10 mouse cellular contexts compared by ENCODE assay signal in the genomic region with DNA sequence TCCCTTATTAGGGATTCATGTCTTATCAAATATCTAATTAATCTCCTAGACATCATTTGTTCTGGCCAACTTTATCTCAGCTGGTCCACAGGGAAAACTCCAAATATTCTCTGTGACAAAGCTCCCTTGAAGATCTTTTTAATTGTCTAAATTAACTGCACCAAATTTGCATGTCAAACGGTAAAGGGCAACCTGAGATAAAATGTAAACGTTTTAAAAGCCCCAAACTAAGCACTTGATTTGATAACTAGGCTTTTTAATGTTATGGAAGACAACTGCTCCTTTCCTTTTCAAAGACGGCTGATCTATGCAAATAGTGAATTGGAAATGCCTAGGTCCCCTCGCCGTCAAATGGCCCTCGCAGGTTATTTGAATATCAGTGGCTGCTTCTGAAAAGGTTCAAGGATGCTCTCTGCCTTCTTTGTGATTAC. TPM values are rescaled to one million over a fixed set of nuclear protein-coding genes. Genes with fewer than 3 reads are reported as not detected.
DNase-seq lines count a peak whose midpoint lies in the region; ATAC-seq and TF ChIP-seq lines count a peak whose summit lies in the region.
"Had no signal": no experiment of that assay in that cellular context is flagged by ENCODE, and none has a peak within 500 bp of the region (broad histone marks: within the 10 kb centered on the region; RNA-seq: fewer than 3 reads in every experiment).

No protein-coding gene starts in this region.

- H3K4me1 ChIP-seq in neural tube, embryonic 15.5 days = peaks cover 51% of the 10 kb centered on the region
- peaks cover 66% of the 10 kb centered on the region for H3K4me1 ChIP-seq in embryonic facial prominence, embryonic 13.5 days
- peaks cover 59% of the 10 kb centered on the region for H3K4me1 ChIP-seq in neural tube, embryonic 13.5 days (replicated peaks)

- no peak for ATAC-seq in neural tube, embryonic 15.5 days (ENCODE audit: low FRiP score)
- no peak for ATAC-seq in embryonic facial prominence, embryonic 13.5 days (ENCODE audit: insufficient number of reproducible peaks, insufficient read depth, low FRiP score, low TSS enrichment, low read depth)
- ATAC-seq in neural tube, embryonic 13.5 days (ENCODE audit: low read depth) = no peak

- peak; percentile 42 for DNase-seq in neural tube, embryonic 10.5 days (ENCODE audit: extremely low spot score, low spot score)
- DNase-seq in induced T-regulatory cell, adult 2 months (ENCODE audit: low read depth) = peak; percentile 51
- no peak for DNase-seq in kidney, adult 8-10 months
- DNase-seq in layer of hippocampus, adult 9-11 months = no peak
- DNase-seq in layer of hippocampus, adult 2 months (ENCODE audit: low spot score in 2 of 2) = no peak
- DNase-seq: cerebellum, adult 2 months had no signal

- H3K9me3 ChIP-seq in neural tube, embryonic 15.5 days (replicated peaks) = no peaks in the 10 kb centered on the region
- H3K9me3 ChIP-seq in embryonic facial prominence, embryonic 13.5 days = no peaks in the 10 kb centered on the region
- no peaks in the 10 kb centered on the region for H3K9me3 ChIP-seq in neural tube, embryonic 13.5 days
- H3K9me3 ChIP-seq: heart, embryonic 13.5 days had no signal

- no peak overlapping the region for H3K27ac ChIP-seq in neural tube, embryonic 15.5 days (replicated peaks)
- H3K27ac ChIP-seq in embryonic facial prominence, embryonic 13.5 days = no peak overlapping the region
- no peak overlapping the region for H3K27ac ChIP-seq in neural tube, embryonic 13.5 days (replicated peaks)
- no peak overlapping the region for H3K27ac ChIP-seq in layer of hippocampus, adult 2 months
- H3K27ac ChIP-seq: heart, embryonic 13.5 days had no signal

- no peaks in the 10 kb centered on the region for H3K36me3 ChIP-seq in neural tube, embryonic 15.5 days
- no peaks in the 10 kb centered on the region for H3K36me3 ChIP-seq in embryonic facial prominence, embryonic 13.5 days
- H3K36me3 ChIP-seq in neural tube, embryonic 13.5 days = no peaks in the 10 kb centered on the region
- H3K36me3 ChIP-seq: heart, embryonic 13.5 days had no signal

- H3K9ac ChIP-seq in neural tube, embryonic 15.5 days (replicated peaks) = no peak overlapping the region
- H3K9ac ChIP-seq in embryonic facial prominence, embryonic 13.5 days = no peak overlapping the region
- no peak overlapping the region for H3K9ac ChIP-seq in neural tube, embryonic 13.5 days
- H3K9ac ChIP-seq: heart, embryonic 13.5 days had no signal

- H3K4me3 ChIP-seq in neural tube, embryonic 15.5 days (replicated peaks) = no peak overlapping the region
- peak overlapping the region; percentile 34; the same call in 1 of the 2 replicates for H3K4me3 ChIP-seq in embryonic facial prominence, embryonic 13.5 days
- H3K4me3 ChIP-seq in neural tube, embryonic 13.5 days = peak overlapping the region; percentile 4; the same call in 1 of the 2 replicates
- no peak overlapping the region for H3K4me3 ChIP-seq in layer of hippocampus, adult 2 months

- H3K4me2 ChIP-seq in neural tube, embryonic 15.5 days = no peak overlapping the region
- peak overlapping the region; percentile 52 for H3K4me2 ChIP-seq in embryonic facial prominence, embryonic 13.5 days
- no peak overlapping the region for H3K4me2 ChIP-seq in neural tube, embryonic 13.5 days
- H3K4me2 ChIP-seq: heart, embryonic 13.5 days had no signal

- H3K27me3 ChIP-seq in neural tube, embryonic 15.5 days (replicated peaks) = peaks cover 61% of the 10 kb centered on the region
- H3K27me3 ChIP-seq in embryonic facial prominence, embryonic 13.5 days = peaks cover 86% of the 10 kb centered on the region
- H3K27me3 ChIP-seq in neural tube, embryonic 13.5 days = peaks cover 87% of the 10 kb centered on the region

- no peak for TF ChIP-seq CTCF in layer of hippocampus, adult 2 months (conservative IDR thresholded peaks at IDR 0.05)

- 2% methylated on average over 6 of the region's 6 CpGs for WGBS in neural tube, embryonic 15.5 days
- WGBS in embryonic facial prominence, embryonic 13.5 days = under 1% methylated on average over 6 of the region's 6 CpGs
- 0% methylated on average over 6 of the region's 6 CpGs for WGBS in neural tube, embryonic 13.5 days

RNA-seq across cellular contexts. Expression of a gene that starts 4.4 kb away (rescaled TPM):
- polyA plus RNA-seq in neural tube, embryonic 15.5 days (2015; fragmentation: Nextera tagmentation; extraction: Ambion mirVana) = 1.1 and 1.4 TPM in 2 replicates
- 2.5 and 3.7 TPM in 2 replicates for polyA plus RNA-seq in embryonic facial prominence, embryonic 13.5 days (2015; fragmentation: Nextera tagmentation; extraction: Ambion mirVana)
- polyA plus RNA-seq in neural tube, embryonic 13.5 days (2015; fragmentation: Nextera tagmentation; extraction: Ambion mirVana) = 1.5 TPM in 2 replicates
- total RNA-seq in layer of hippocampus, adult 2 months (2021) = 1 to 10 TPM; 3.8 to 4.3 TPM
- polyA plus RNA-seq: heart, embryonic 13.5 days had no signal

RNA-seq across cellular contexts. Expression of a gene that starts 36.2 kb away (rescaled TPM):
- 9.8 TPM in 2 replicates for polyA plus RNA-seq in neural tube, embryonic 15.5 days (2015; fragmentation: Nextera tagmentation; extraction: Ambion mirVana)
- polyA plus RNA-seq in embryonic facial prominence, embryonic 13.5 days (2015; fragmentation: Nextera tagmentation; extraction: Ambion mirVana) = 15.0 and 17.5 TPM in 2 replicates
- 9.0 and 10.2 TPM in 2 replicates for polyA plus RNA-seq in neural tube, embryonic 13.5 days (2015; fragmentation: Nextera tagmentation; extraction: Ambion mirVana)
- 10 to 100 TPM; 19.3 to 22.3 TPM for total RNA-seq in layer of hippocampus, adult 2 months (2021)

RNA-seq across cellular contexts. Expression of a gene that starts 36.3 kb away (rescaled TPM):
- 23.1 and 26.9 TPM in 2 replicates for polyA plus RNA-seq in neural tube, embryonic 15.5 days (2015; fragmentation: Nextera tagmentation; extraction: Ambion mirVana)
- 34.7 and 35.4 TPM in 2 replicates for polyA plus RNA-seq in embryonic facial prominence, embryonic 13.5 days (2015; fragmentation: Nextera tagmentation; extraction: Ambion mirVana)
- polyA plus RNA-seq in neural tube, embryonic 13.5 days (2015; fragmentation: Nextera tagmentation; extraction: Ambion mirVana) = 29.2 and 30.4 TPM in 2 replicates
- 10 to 100 TPM; 31.6 to 32.6 TPM for total RNA-seq in layer of hippocampus, adult 2 months (2021)

RNA-seq across cellular contexts. Expression of a gene that starts 57.4 kb away (rescaled TPM):
- 111 and 117 TPM in 2 replicates for polyA plus RNA-seq in neural tube, embryonic 15.5 days (2015; fragmentation: Nextera tagmentation; extraction: Ambion mirVana)
- polyA plus RNA-seq in embryonic facial prominence, embryonic 13.5 days (2015; fragmentation: Nextera tagmentation; extraction: Ambion mirVana) = 108 and 118 TPM in 2 replicates
- polyA plus RNA-seq in neural tube, embryonic 13.5 days (2015; fragmentation: Nextera tagmentation; extraction: Ambion mirVana) = 102 and 110 TPM in 2 replicates
- total RNA-seq in layer of hippocampus, adult 2 months (2021) = 100 to 1,000 TPM; 119 to 123 TPM

Comparison
In these comparisons a context has a peak if more than half of its experiments do, and no peak if none do; other contexts are left out.
1. H3K4me3 ChIP-seq: peak in embryonic facial prominence, embryonic 13.5 days (single experiment) and neural tube, embryonic 13.5 days (single experiment); none in neural tube, embryonic 15.5 days (single experiment) and layer of hippocampus, adult 2 months (single experiment).
2. DNase-seq: peak in neural tube, embryonic 10.5 days (single experiment) and induced T-regulatory cell, adult 2 months (single experiment); none in kidney, adult 8-10 months (0 of 2), layer of hippocampus, adult 9-11 months (single experiment) and layer of hippocampus, adult 2 months (0 of 2).